Mouse (Mus musculus) lung, postnatal 10 days (tissue): ENCODE measurements around the gene Eif3i.

Source experiments
- DNase-seq: peaks from one replicate; pipeline ENCODE4 v3.0.0; 2021

Gene Eif3i

GRCm38 (mm10) chr4:129618786-129619691 lies 18.6 kb upstream of the Eif3i start, which contains the start of gene Iqcc:
Gene Iqcc (minus strand): TSS chr4:129619099.
- DNase-seq: peak; percentile 98

GRCm38 (mm10) chr4:129618031-129618430 lies 17.6 kb upstream of the Eif3i start:
- DNase-seq: no peak

GRCm38 (mm10) chr4:129617121-129617641 lies 16.7 kb upstream of the Eif3i start:
- no peak for DNase-seq

GRCm38 (mm10) chr4:129616631-129617030 lies 16.2 kb upstream of the Eif3i start:
- no peak for DNase-seq

- no peak for DNase-seq
Measured at GRCm38 (mm10) chr4:129615801-129616290, 15.4 kb upstream of the Eif3i start.

- peak; percentile 65 for DNase-seq
Measured at GRCm38 (mm10) chr4:129614093-129614492, 13.6 kb upstream of the Eif3i start, which contains the start of gene Dcdc2b. Gene Dcdc2b (minus strand): TSS chr4:129614257.

GRCm38 (mm10) chr4:129610472-129610871 lies 10.0 kb upstream of the Eif3i start:
- no peak for DNase-seq

GRCm38 (mm10) chr4:129610026-129610425 lies 9.6 kb upstream of the Eif3i start:
- DNase-seq: no peak

GRCm38 (mm10) chr4:129609139-129609631 lies 8.7 kb upstream of the Eif3i start:
- no peak for DNase-seq

GRCm38 (mm10) chr4:129608426-129609025 lies 8.1 kb upstream of the Eif3i start:
- peak; percentile 92 for DNase-seq

GRCm38 (mm10) chr4:129588865-129589264 lies 11.6 kb downstream of the Eif3i start:
- no peak for DNase-seq

GRCm38 (mm10) chr4:129586943-129587342 lies 13.5 kb downstream of the Eif3i start:
- DNase-seq: no peak

- DNase-seq: no peak
Measured at GRCm38 (mm10) chr4:129585773-129586172, 14.7 kb downstream of the Eif3i start.

- peak; percentile 91 for DNase-seq
Measured at GRCm38 (mm10) chr4:129584884-129585608, 15.4 kb downstream of the Eif3i start.

- no peak for DNase-seq
Measured at GRCm38 (mm10) chr4:129584370-129584769, 16.1 kb downstream of the Eif3i start.

- DNase-seq: no peak
Measured at GRCm38 (mm10) chr4:129582251-129582650, 18.2 kb downstream of the Eif3i start.

- DNase-seq: no peak
Measured at GRCm38 (mm10) chr4:129580347-129580746, 20.1 kb downstream of the Eif3i start.

GRCm38 (mm10) chr4:129578466-129578865 lies 22.0 kb downstream of the Eif3i start, which contains the start of gene Fam167b:
Gene Fam167b (minus strand): TSS chr4:129578549.
- peak; percentile 60 for DNase-seq

- no peak for DNase-seq
Measured at GRCm38 (mm10) chr4:129577688-129578087, 22.8 kb downstream of the Eif3i start.

GRCm38 (mm10) chr4:129576863-129577491 lies 23.5 kb downstream of the Eif3i start:
- DNase-seq: peak; percentile 87

- peak; percentile 54 for DNase-seq
Measured at GRCm38 (mm10) chr4:129575171-129575844, 25.1 kb downstream of the Eif3i start.
